Mouse (Mus musculus): ENCODE results near the gene Ndufb4. TPM values are rescaled to one million over a fixed set of nuclear protein-coding genes. Genes with fewer than 3 reads are reported as not detected.

Ndufb4 gene
- 93.3 and 139 TPM in 2 replicates for polyA plus RNA-seq (2012; rRNA removed; ENCODE audit: low replicate concordance)

GRCm38 (mm10) chr16:37653731-37654657 lies at the start of gene Ndufb4:
Ndufb4 (minus strand) TSS chr16:37654453.

Other genes with a start within 250 kb of the Ndufb4 start
- gene Gtf2e1, start 114.7 kb downstream of the Ndufb4 start, polyA plus RNA-seq (2012; rRNA removed; ENCODE audit: low replicate concordance), result 8.4 and 9.6 TPM in 2 replicates
- gene Rabl3, start 114.6 kb downstream of the Ndufb4 start, polyA plus RNA-seq (2012; rRNA removed; ENCODE audit: low replicate concordance), result 2.2 and 3.2 TPM in 2 replicates
- gene Hgd, start 74.3 kb downstream of the Ndufb4 start, polyA plus RNA-seq (2012; rRNA removed; ENCODE audit: low replicate concordance), result 0.32 TPM in 1 of 2 replicates, not detected in the other
- 140 and 193 TPM in 2 replicates for gene Fstl1, start 122.4 kb upstream of the Ndufb4 start, polyA plus RNA-seq (2012; rRNA removed; ENCODE audit: low replicate concordance)
- 0.10 and 0.30 TPM in 2 replicates for gene Gm36028, start 206.7 kb upstream of the Ndufb4 start, polyA plus RNA-seq (2012; rRNA removed; ENCODE audit: low replicate concordance)
- gene Lrrc58, start 213.9 kb upstream of the Ndufb4 start, polyA plus RNA-seq (2012; rRNA removed; ENCODE audit: low replicate concordance), result 32.9 and 43.2 TPM in 2 replicates

Data from subcutaneous adipose tissue, adult 2 months (tissue).